Mouse (Mus musculus) midbrain, postnatal 0 days (tissue): ENCODE measurements around the gene N4bp1. TPM values are rescaled to one million over a fixed set of nuclear protein-coding genes. Genes with fewer than 3 reads are reported as not detected.
A peak's percentile ranks its signal among the peaks of the same experiment; 100 is the strongest.

Source experiments
- ATAC-seq: fragments of 200-750 bp; cut with Nextera tagmentation; 2 replicates; pipeline ENCODE4 v1.8.0; 2017; ENCODE audit warnings: moderate number of reproducible peaks, mild to moderate bottlenecking, moderate TSS enrichment, moderate library complexity; ENCODE audit not compliant: low FRiP score
- DNase-seq: peaks from one replicate; pipeline ENCODE4 v3.0.0-alpha.2; 2015; ENCODE audit warnings: low spot score
- H3K27ac ChIP-seq: fragments of 300-500 bp; sonication (generic); 2 replicates; pipeline ENCODE4 v1.5.1; 2014; ENCODE audit warnings: low read depth, mild to moderate bottlenecking, low read length, mixed read lengths
- H3K27me3 ChIP-seq: fragments of 300-500 bp; sonication (generic); 2 replicates; pipeline ENCODE4 v1.6.1; 2014; ENCODE audit warnings: low read length, control low read depth, mixed read lengths; ENCODE audit not compliant: insufficient read depth
- H3K36me3 ChIP-seq: fragments of 300-500 bp; sonication (generic); 2 replicates; pipeline ENCODE4 v1.6.1; 2014; ENCODE audit warnings: low read length, control low read depth, mixed read lengths; ENCODE audit not compliant: insufficient read depth
- H3K4me1 ChIP-seq: fragments of 300-500 bp; sonication (generic); 2 replicates; pipeline ENCODE4 v1.6.1; 2014; ENCODE audit warnings: mild to moderate bottlenecking, control low read depth, antibody characterized with exemption, low read length, mixed read lengths; ENCODE audit not compliant: insufficient read depth
- H3K4me2 ChIP-seq: fragments of 300-500 bp; sonication (generic); 2 replicates; pipeline ENCODE4 v1.6.1; 2014; ENCODE audit warnings: low read depth, mild to moderate bottlenecking, low read length, mixed read lengths; ENCODE audit not compliant: poor library complexity, severe bottlenecking
- H3K4me3 ChIP-seq: fragments of 300-500 bp; sonication (generic); 2 replicates; pipeline ENCODE4 v1.5.1; 2014; ENCODE audit warnings: low read depth, mild to moderate bottlenecking, low read length, moderate library complexity
- H3K9ac ChIP-seq: fragments of 300-500 bp; sonication (generic); replicated peaks from 2 replicates; pipeline ENCODE4 v1.6.1; 2014; ENCODE audit warnings: mild to moderate bottlenecking, low read length, moderate library complexity, mixed read lengths; ENCODE audit not compliant: poor library complexity, severe bottlenecking
- H3K9me3 ChIP-seq: fragments of 300-500 bp; sonication (generic); 2 replicates; pipeline ENCODE4 v1.6.1; 2016; ENCODE audit warnings: low read length, control low read depth
- CTCF ChIP-seq: IDR thresholded peaks from 2 replicates; pipeline ENCODE4 v1.5.1; 2016; ENCODE audit warnings: antibody characterized with exemption, mild to moderate bottlenecking
- WGBS: fragments of 180-500 bp; shearing (Covaris S2); extraction: QIAGEN DNeasy Blood & Tissue Kit; methylation state at CpG from one replicate; pipeline ENCODE4 v1.1.7; 2014; 5-methylcytosine and 5-hydroxymethylcytosine counted together
- polyA plus RNA-seq: library from polyadenylated mRNA; unstranded; fragments of >200 nt; fragmentation: Nextera tagmentation; extraction: Ambion mirVana; gene quantifications from 2 replicates; pipeline ENCODE4 v1.2.1, GENCODE M21; 2015
- total RNA-seq: library from RNA; depleted of rRNA; stranded (reverse); fragments of >200 nt; gene quantifications from 2 replicates; pipeline ENCODE4 v1.2.3, GENCODE M21; 2014

Gene N4bp1
- total and polyA plus RNA-seq, 2 experiments from 2014 or later, result 5.8 to 16.0 TPM

DNA sequence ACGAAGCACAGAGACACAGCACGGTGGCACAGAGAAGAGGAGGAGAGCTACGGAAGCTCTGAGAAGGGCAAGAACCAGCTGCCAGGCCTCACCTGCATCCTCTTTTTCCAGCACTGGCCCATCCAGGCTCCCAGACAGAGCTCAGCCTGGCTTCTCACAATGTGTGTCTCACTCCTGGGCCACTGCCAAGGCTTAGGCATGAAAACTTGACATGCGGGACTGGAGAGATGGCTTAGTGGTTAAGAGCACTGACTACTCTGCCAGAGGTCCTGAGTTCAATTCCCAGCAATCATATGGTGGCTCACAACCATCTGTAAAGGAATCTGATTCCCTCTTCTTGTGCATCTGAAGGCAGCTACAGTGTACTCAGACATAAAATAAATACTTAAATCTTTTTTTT lies 34.2 kb upstream of the N4bp1 start:
- no peak for TF ChIP-seq CTCF
- no peaks in the 10 kb centered on the region for H3K4me1 ChIP-seq
- H3K27me3 ChIP-seq, result no peaks in the 10 kb centered on the region
- no peak overlapping the region for H3K4me3 ChIP-seq
- no peak overlapping the region for H3K27ac ChIP-seq
- ATAC-seq (no peak), DNase-seq (no peak)
- H3K4me2 ChIP-seq, result no peak overlapping the region
- no peaks in the 10 kb centered on the region for H3K9me3 ChIP-seq
- 79% methylated on average over 4 of the region's 4 CpGs for WGBS
- H3K36me3 ChIP-seq, result no peaks in the 10 kb centered on the region
- no peak overlapping the region for H3K9ac ChIP-seq

DNA sequence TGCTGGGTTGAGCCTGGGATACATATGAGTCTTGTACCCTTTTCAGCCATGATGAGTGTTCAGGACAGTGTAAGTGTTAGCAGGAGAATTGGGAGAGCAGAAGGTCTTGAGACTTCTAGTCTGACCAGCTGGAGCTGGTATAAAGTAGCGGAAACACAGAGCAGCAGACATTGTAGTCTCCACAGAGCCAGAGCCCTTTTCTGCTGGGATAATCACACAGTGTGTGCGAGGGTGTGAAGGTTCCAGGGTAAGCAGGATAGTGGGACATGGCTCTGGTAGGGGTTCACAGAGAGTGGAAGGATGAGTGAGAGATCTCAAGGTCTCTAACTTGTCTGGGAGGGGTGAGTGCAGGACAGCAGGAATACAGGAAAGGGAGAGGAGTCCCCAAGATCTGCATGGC lies 33.0 kb upstream of the N4bp1 start:
- Histone ChIP-seq H3K4me1 (no peaks in the 10 kb centered on the region), H3K4me3 (no peak overlapping the region), H3K4me2 (no peak overlapping the region), H3K9ac (no peak overlapping the region), H3K27me3 (no peaks in the 10 kb centered on the region), H3K9me3 (no peaks in the 10 kb centered on the region), H3K27ac (no peak overlapping the region), H3K36me3 (no peaks in the 10 kb centered on the region)
- TF ChIP-seq CTCF, result no peak
- no peak for DNase-seq
- no peak for ATAC-seq
- WGBS, result 95% methylated on average over 2 of the region's 2 CpGs

DNA sequence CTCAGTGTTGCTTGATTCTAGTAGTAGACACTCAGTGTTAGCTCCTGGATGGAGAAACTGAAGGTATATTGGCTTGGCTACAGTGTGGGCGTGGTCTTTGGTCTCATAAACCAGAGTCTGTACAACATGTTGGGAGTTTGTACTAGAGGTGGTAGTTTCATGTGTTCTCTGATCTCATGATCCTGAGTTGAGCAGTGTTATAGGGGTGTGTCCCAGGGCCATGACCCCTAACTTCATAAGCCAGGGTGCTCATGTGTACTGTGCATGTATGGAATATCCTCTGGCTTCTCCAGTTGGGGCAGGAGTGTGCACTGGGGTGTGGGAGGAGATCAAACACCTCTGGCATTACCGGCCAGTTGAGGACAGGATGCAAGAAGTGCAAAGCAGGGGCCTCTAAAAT lies 32.6 kb upstream of the N4bp1 start:
- ATAC-seq, result no peak
- 97% methylated on average over 2 of the region's 2 CpGs for WGBS
- Histone ChIP-seq H3K36me3 (no peaks in the 10 kb centered on the region), H3K4me3 (no peak overlapping the region), H3K4me1 (no peaks in the 10 kb centered on the region), H3K9ac (no peak overlapping the region), H3K4me2 (no peak overlapping the region), H3K9me3 (no peaks in the 10 kb centered on the region), H3K27me3 (no peaks in the 10 kb centered on the region), H3K27ac (no peak overlapping the region)
- no peak for DNase-seq
- TF ChIP-seq CTCF, result no peak

DNA sequence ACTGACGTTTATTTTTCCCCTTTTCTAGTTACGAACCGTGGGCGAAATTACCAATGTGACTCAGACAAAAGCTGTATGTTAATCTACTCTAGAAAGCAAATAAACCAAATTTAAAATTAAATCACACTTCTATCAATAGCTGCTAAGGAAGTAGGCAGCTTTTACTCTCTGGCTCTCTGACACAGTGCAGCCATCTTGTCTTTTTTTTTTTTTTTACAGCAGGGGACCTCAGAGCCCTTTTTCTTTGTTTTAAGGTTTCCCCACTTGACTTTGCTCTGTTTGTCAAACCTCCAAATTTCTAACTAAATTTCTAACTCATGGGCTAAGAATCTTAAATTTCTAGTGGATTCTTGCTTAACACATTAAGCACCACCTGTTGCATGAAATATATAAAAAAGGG lies 31.3 kb upstream of the N4bp1 start:
- Histone ChIP-seq H3K27ac (no peak overlapping the region), H3K36me3 (no peaks in the 10 kb centered on the region), H3K9ac (no peak overlapping the region), H3K4me3 (no peak overlapping the region), H3K4me2 (no peak overlapping the region), H3K9me3 (no peaks in the 10 kb centered on the region), H3K4me1 (no peaks in the 10 kb centered on the region), H3K27me3 (no peaks in the 10 kb centered on the region)
- DNase-seq (no peak), ATAC-seq (no peak)
- WGBS, result 90% methylated on average over 4 of the region's 4 CpGs
- TF ChIP-seq CTCF, result no peak

DNA sequence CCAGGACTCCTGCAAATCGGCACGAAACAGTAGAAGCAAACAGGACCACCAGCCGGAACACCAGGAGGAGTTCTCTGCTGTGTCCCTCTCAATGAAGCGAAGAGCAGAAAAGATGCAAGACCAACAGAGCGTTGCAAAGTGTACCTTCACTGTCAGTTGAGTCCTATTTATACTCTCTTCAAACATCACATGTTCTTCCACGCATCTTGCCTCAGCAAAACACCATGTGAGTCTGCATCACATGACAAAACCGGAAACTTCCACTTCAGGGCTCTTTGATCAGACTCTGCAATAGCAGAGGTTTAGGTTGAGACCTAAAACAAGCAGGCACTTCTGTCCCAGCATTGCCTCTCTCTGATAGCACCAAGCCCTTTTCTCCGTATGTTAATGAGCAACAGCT lies 26.1 kb upstream of the N4bp1 start:
- Histone ChIP-seq H3K4me2 (no peak overlapping the region), H3K36me3 (no peaks in the 10 kb centered on the region), H3K9ac (no peak overlapping the region), H3K27me3 (no peaks in the 10 kb centered on the region), H3K4me1 (no peaks in the 10 kb centered on the region), H3K27ac (no peak overlapping the region), H3K4me3 (no peak overlapping the region), H3K9me3 (no peaks in the 10 kb centered on the region)
- TF ChIP-seq CTCF, result no peak
- ATAC-seq, result no peak
- 81% methylated on average over 8 of the region's 8 CpGs for WGBS
- no peak for DNase-seq

DNA sequence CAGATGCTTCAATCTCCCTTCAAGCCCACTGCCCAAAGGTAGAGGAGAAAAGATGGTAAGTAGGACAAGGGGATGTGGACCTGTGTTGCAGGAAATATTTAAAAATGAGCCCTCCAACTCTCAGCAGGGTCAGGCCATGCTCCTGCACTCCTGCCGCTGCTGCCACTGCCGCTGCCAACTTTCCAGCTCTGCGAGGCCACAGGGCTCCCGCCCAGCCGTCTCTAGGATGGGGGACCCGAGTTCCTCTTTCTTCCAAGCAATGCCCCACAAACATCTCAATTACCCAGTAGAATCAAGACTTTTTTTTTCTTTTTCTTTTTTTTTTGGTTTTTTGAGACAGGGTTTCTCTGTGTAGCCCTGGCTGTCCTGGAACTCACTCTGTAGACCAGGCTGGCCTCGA lies 25.2 kb upstream of the N4bp1 start:
- no peaks in the 10 kb centered on the region for H3K27me3 ChIP-seq
- 91% methylated on average over 6 of the region's 7 CpGs for WGBS
- TF ChIP-seq CTCF, result no peak
- H3K4me3 ChIP-seq, result no peak overlapping the region
- no peaks in the 10 kb centered on the region for H3K9me3 ChIP-seq
- H3K27ac ChIP-seq, result no peak overlapping the region
- no peaks in the 10 kb centered on the region for H3K36me3 ChIP-seq
- H3K9ac ChIP-seq, result no peak overlapping the region
- DNase-seq (no peak), ATAC-seq (no peak)
- H3K4me1 ChIP-seq, result no peaks in the 10 kb centered on the region
- H3K4me2 ChIP-seq, result no peak overlapping the region

DNA sequence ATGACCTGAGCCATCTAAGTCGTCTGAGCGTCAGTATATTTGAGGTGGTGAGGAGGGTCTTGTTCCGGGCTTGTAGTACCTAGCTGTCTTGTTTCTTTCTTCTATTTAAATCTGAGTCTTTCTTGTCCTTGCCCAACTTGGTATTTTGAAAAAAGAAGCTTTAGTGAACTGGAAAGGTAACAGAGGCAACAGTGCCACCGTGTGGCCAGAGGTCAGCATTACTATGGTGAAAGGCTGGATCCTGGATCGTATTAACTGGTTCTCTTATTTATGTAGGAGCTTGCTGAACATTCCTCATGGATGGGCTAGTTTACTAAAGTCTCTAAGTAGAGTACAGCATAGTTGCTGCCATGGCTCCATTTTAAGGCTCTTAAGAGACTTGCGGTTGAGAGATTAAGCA lies 23.5 kb upstream of the N4bp1 start:
- 17% methylated on average over 6 of the region's 6 CpGs for WGBS
- TF ChIP-seq CTCF, result peak; percentile 94
- Histone ChIP-seq H3K36me3 (no peaks in the 10 kb centered on the region), H3K9me3 (no peaks in the 10 kb centered on the region), H3K4me1 (no peaks in the 10 kb centered on the region), H3K9ac (no peak overlapping the region), H3K4me3 (no peak overlapping the region), H3K27ac (no peak overlapping the region), H3K4me2 (no peak overlapping the region), H3K27me3 (no peaks in the 10 kb centered on the region)
- no peak for ATAC-seq
- DNase-seq, result peak; percentile 88
